Mouse (Mus musculus): ENCODE data around the gene Arid1b.

- no peak for TF ChIP-seq CTCF (IDR thresholded peaks at IDR 0.05; ENCODE audit: low read depth, low read length)
- no peak for TF ChIP-seq POLR2AphosphoS5 (IDR thresholded peaks at IDR 0.05; ENCODE audit: insufficient replicate concordance, low read depth, low read length)
Observed at GRCm38 (mm10) chr17:5188400-5188799, 194.3 kb downstream of the Arid1b start.
